15 mouse cellular contexts compared by ENCODE assay signal in genomic region chr7:84669554-84670152, GRCm38 (mm10). TPM values are rescaled to one million over a fixed set of nuclear protein-coding genes. Genes with fewer than 3 reads are reported as not detected.
DNase-seq lines count a peak whose midpoint lies in the region; ATAC-seq and TF ChIP-seq lines count a peak whose summit lies in the region.
"Had no signal": no experiment of that assay in that cellular context is flagged by ENCODE, and none has a peak within 500 bp of the region (broad histone marks: within the 10 kb centered on the region; RNA-seq: fewer than 3 reads in every experiment).

No protein-coding gene starts in this region.

- no peak for TF ChIP-seq POLR2A in kidney, adult 2 months (IDR thresholded peaks at IDR 0.05; ENCODE audit: low read depth, low read length)

- no peaks in the 10 kb centered on the region for H3K9me3 ChIP-seq in ES-E14 (ENCODE audit: control insufficient read depth, insufficient read depth, low read depth, low read length)
- H3K9me3 ChIP-seq: forebrain, embryonic 10.5 days; midbrain, embryonic 13.5 days had no signal

- in situ Hi-C loops in ES-E14 (cut with MboI; ENCODE audit: low sequenced_read_pairs in 2 of 2, unreplicated experiment in 2 of 2) = no loop called here

- WGBS in kidney, adult 2 months = 29% methylated on average over 1 of the region's 1 CpGs

- no peak for TF ChIP-seq CTCF in kidney, adult 2 months (conservative IDR thresholded peaks at IDR 0.05; ENCODE audit: insufficient read depth, insufficient read length, low read depth, low read length)

- peak; percentile 77 for ATAC-seq in inflammation-experienced regulatory T-cells, adult 6 months
- ATAC-seq in megakaryocyte-erythroid progenitor cell, adult 5-6 weeks (replicated peaks; ENCODE audit: low FRiP score, low TSS enrichment, poor library complexity, severe bottlenecking) = no peak
- ATAC-seq: hindbrain, embryonic 16.5 days; midbrain, embryonic 13.5 days had no signal

- no peak overlapping the region for H3K9ac ChIP-seq in ES-E14 (ENCODE audit: insufficient read depth, low read depth, low read length, poor library complexity, severe bottlenecking)
- H3K9ac ChIP-seq: liver, embryonic 14.5 days; midbrain, embryonic 13.5 days had no signal

- H3K27me3 ChIP-seq in kidney, adult 2 months (replicated peaks; ENCODE audit: control insufficient read depth, insufficient read depth, low read length) = no peaks in the 10 kb centered on the region
- H3K27me3 ChIP-seq: midbrain, embryonic 13.5 days had no signal

- no peaks in the 10 kb centered on the region for H3K36me3 ChIP-seq in kidney, adult 2 months (ENCODE audit: control insufficient read depth, insufficient read depth, low read length)
- H3K36me3 ChIP-seq in ES-E14 (ENCODE audit: control insufficient read depth, insufficient read depth, low read length, poor library complexity, severe bottlenecking) = no peaks in the 10 kb centered on the region
- H3K36me3 ChIP-seq: forebrain, embryonic 10.5 days; midbrain, embryonic 13.5 days had no signal

- peak overlapping the region; percentile 45 for H3K27ac ChIP-seq in kidney, adult 2 months (ENCODE audit: insufficient read depth, low read depth, low read length)
- H3K27ac ChIP-seq in ES-E14 (ENCODE audit: insufficient read depth, low read depth, low read length, poor library complexity, severe bottlenecking) = no peak overlapping the region
- H3K27ac ChIP-seq: forebrain, embryonic 10.5 days; liver, embryonic 14.5 days; midbrain, embryonic 13.5 days had no signal

- peak; percentile 33 for DNase-seq in kidney, adult 2 months
- no peak for DNase-seq in kidney, adult 8-10 months
- peak; percentile 11 for DNase-seq in CD4-positive, CD25-positive, alpha-beta regulatory T cell, adult 2 months (ENCODE audit: low read depth, low spot score)
- no peak for DNase-seq in ES-E14 (ENCODE audit: low read depth, low spot score)
- no peak for DNase-seq in cerebellum, adult 9-10 months
- DNase-seq: adrenal gland, adult 8-10 months; cerebellum, adult 2 months; heart, postnatal 14 days; lung, postnatal 10 days had no signal

- peaks cover 19% of the 10 kb centered on the region; the same call in 1 of the 2 replicates for H3K4me1 ChIP-seq in kidney, adult 2 months (ENCODE audit: control insufficient read depth, insufficient read depth, low read length)
- H3K4me1 ChIP-seq in ES-E14 (ENCODE audit: control insufficient read depth in 2 of 2, insufficient read depth in 2 of 2, low read length in 2 of 2, poor library complexity in 1 of 2) = peaks cover 0 to 2% of the 10 kb centered on the region in 2 experiments; a peak in 1 of 4 replicates

- no peak overlapping the region for H3K4me3 ChIP-seq in kidney, adult 2 months (ENCODE audit: insufficient read depth, low read depth, low read length)
- H3K4me3 ChIP-seq in ES-E14 (ENCODE audit: insufficient read depth in 1 of 2, low read depth in 1 of 2, low read length in 2 of 2, poor library complexity in 1 of 2, severe bottlenecking in 1 of 2) = no peak overlapping the region
- H3K4me3 ChIP-seq: forebrain, embryonic 10.5 days; midbrain, embryonic 13.5 days had no signal

TF ChIP-seq in ES-E14, 5 proteins besides CTCF, POLR2A, EP300 and RAD21:
- TF ChIP-seq ZNF384 (IDR thresholded peaks at IDR 0.05; ENCODE audit: low read depth, low read length) (peak; percentile 64; the same call in 1 of the 2 replicates), MAFK (IDR thresholded peaks at IDR 0.05; ENCODE audit: insufficient read depth, low read depth, low read length) (no peak)
TF ChIP-seq in ES-E14: peak in this region for 1.

RNA-seq across cellular contexts. Expression of gene Zfand6, which starts 20.1 kb away (rescaled TPM):
- 62.5 and 237 TPM in 2 replicates for polyA plus RNA-seq in kidney, adult 2 months (2012; rRNA removed)
- 43.1 and 47.9 TPM in 2 replicates for total RNA-seq in ES-E14 (2012; rRNA removed)
- 100 to 1,000 TPM; 133 to 169 (median 137) TPM for polyA plus RNA-seq in inflammation-experienced regulatory T-cells, adult 6 months (2017; shearing (Covaris generic))
- 43.5 and 56.6 TPM in 2 replicates for total RNA-seq in megakaryocyte-erythroid progenitor cell, adult 5-6 weeks (2014; fragmentation: Nextera tagmentation)
- total RNA-seq in megakaryocyte-erythroid progenitor cell, adult 5-6 weeks (2017) = 56.0 and 81.6 TPM in 2 replicates

Comparison
In these comparisons a context has a peak if more than half of its experiments do, and no peak if none do; other contexts are left out.
1. DNase-seq: peak in kidney, adult 2 months (single experiment) and CD4-positive, CD25-positive, alpha-beta regulatory T cell, adult 2 months (single experiment); none in kidney, adult 8-10 months (0 of 2), ES-E14 (single experiment) and cerebellum, adult 9-10 months (single experiment).